Mouse (Mus musculus): Measurements from ENCODE around the gene Cactin. TPM values are rescaled to one million over a fixed set of nuclear protein-coding genes. Genes with fewer than 3 reads are reported as not detected.

The Cactin gene
- polyA plus RNA-seq, 1 experiment, result 20.0 TPM

DNA sequence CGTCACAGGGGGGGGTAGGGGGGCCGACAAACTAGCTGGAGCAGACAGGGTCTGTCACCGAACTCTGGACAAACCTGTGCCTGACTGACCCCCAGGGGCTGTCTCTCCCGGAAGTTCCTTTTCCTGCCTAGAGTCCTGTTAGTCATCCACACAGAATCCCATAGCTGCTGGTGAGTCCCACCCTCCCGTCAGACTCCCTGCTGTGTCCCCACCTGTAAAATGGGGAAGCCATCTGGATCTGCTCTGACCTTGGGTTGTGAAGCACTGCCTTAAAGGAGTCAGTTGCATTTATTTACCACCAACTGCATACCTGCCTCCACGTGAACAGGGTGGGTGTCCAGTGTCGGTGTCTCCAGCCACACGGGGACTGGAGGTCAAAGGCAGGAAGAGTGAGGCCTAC lies 26.5 kb upstream of the Cactin start:
- H3K4me3 ChIP-seq (ENCODE audit: insufficient read depth, low read length), result peak overlapping the region; percentile 62
- peaks cover 5% of the 10 kb centered on the region; the same call in 1 of the 2 replicates for H3K4me1 ChIP-seq (ENCODE audit: control insufficient read depth, insufficient read depth, low read length)
- TF ChIP-seq CTCF (IDR thresholded peaks at IDR 0.05; ENCODE audit: borderline replicate concordance, insufficient read depth, low read length) (no peak), POLR2A (IDR thresholded peaks at IDR 0.05; ENCODE audit: low read depth, low read length) (no peak)
- no peak overlapping the region for H3K27ac ChIP-seq (ENCODE audit: insufficient read depth, low read length)

DNA sequence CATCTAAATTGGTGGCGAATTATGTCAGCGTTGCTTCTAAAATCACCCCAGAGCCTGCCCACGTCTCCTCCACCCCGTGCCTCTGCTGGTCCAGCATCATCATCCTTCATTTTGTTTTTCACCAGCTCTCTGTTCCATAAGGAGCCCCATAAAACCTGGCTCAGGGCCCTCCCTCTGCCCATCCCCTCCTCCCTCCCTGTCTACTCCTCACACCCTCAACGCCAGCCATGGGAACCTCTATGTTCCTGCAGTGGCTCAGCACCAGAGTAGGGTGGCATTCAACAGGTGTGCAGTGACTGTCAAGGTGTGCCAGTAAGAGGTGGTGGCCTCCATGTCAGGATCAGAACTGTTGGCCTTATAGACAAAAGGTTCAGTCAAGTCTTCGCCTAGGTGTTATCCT lies 25.7 kb upstream of the Cactin start:
- Histone ChIP-seq H3K27ac (ENCODE audit: insufficient read depth, low read length) (no peak overlapping the region), H3K4me1 (ENCODE audit: control insufficient read depth, insufficient read depth, low read length) (peaks cover 5% of the 10 kb centered on the region; the same call in 1 of the 2 replicates), H3K4me3 (ENCODE audit: insufficient read depth, low read length) (no peak overlapping the region)
- TF ChIP-seq POLR2A (IDR thresholded peaks at IDR 0.05; ENCODE audit: low read depth, low read length), result no peak
- no peak for TF ChIP-seq CTCF (IDR thresholded peaks at IDR 0.05; ENCODE audit: borderline replicate concordance, insufficient read depth, low read length)

DNA sequence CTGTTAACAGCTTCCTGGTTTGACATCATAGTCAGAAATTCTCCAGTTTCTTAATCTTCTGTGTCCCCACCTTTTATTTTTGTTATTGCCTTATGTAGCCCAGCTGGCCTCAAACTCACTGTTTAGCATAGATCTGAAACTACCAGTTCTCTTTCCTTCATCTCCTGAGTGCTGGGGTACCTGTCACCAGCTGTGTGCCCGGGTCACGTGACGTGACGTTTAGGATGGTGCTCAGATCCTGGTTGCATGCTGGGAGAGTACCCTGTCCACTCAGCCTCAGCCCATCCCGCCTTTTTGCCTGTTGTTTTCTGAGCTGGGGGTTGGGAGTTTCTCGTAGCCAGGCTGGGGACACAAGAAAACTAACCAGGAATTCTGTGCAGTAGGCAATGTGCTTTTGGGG lies 23.7 kb upstream of the Cactin start:
- Histone ChIP-seq H3K4me1 (ENCODE audit: control insufficient read depth, insufficient read depth, low read length) (peaks cover 5% of the 10 kb centered on the region; the same call in 1 of the 2 replicates), H3K27ac (ENCODE audit: insufficient read depth, low read length) (no peak overlapping the region), H3K4me3 (ENCODE audit: insufficient read depth, low read length) (no peak overlapping the region)
- TF ChIP-seq CTCF (IDR thresholded peaks at IDR 0.05; ENCODE audit: borderline replicate concordance, insufficient read depth, low read length), result no peak
- no peak for TF ChIP-seq POLR2A (IDR thresholded peaks at IDR 0.05; ENCODE audit: low read depth, low read length)

DNA sequence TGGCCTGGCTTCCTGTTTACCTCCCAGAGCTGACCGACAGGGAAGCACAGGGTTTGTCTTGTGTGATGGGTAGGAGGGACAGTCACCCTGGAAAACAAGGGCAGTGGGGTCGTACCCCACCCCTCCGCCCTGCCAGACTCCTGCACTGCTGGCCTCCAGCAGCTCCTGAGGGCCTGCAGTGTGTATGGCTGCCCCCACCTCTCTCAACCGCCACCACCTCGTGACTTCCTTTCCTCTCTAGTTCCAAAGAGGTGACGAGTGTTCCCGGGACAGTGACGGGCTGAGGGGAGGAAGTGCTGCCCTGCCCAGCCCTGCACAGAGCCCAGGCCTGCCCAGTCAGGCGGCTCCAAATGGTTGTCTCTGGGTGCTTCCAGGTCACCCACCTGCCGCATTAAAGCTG lies 23.1 kb upstream of the Cactin start:
- peaks cover 8% of the 10 kb centered on the region; the same call in 1 of the 2 replicates for H3K4me1 ChIP-seq (ENCODE audit: control insufficient read depth, insufficient read depth, low read length)
- no peak overlapping the region for H3K4me3 ChIP-seq (ENCODE audit: insufficient read depth, low read length)
- no peak overlapping the region for H3K27ac ChIP-seq (ENCODE audit: insufficient read depth, low read length)
- TF ChIP-seq POLR2A (IDR thresholded peaks at IDR 0.05; ENCODE audit: low read depth, low read length) (no peak), CTCF (IDR thresholded peaks at IDR 0.05; ENCODE audit: borderline replicate concordance, insufficient read depth, low read length) (no peak)

DNA sequence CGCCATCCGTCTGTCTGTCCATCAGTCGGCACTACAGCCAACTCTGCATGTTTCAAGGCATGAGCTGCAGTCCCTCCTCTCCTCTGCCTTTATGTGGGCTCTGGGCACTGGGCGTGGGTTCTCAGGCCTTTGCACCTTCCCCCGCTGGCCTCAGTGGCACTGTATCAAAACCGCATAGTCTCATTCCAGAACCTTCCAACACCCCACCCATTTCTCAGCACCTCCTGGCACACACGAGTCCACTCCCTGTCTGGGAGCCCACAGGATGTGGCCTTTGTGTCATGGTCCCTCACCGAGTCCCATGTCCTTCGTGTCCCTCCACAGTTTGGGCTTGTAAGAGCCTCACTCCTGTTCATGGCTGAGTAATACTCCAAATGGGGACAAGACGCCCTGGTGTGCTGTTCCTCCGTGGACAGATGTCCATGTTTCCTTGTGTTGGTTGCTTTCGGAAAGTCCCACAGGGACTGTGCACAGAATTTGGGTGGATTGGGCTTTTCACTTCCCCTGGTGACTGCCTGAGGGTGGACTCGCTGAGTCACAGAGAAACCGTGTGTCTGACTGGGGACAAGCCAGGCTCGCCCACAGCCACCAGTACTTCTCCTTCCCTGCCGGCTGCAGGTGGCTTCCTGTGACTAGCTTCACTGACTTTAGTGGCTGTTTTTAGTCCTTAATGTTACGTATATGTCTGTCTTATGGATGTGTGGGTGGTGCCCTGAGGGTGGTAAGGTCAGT lies 22.4 kb upstream of the Cactin start:
- Histone ChIP-seq H3K27ac (ENCODE audit: insufficient read depth, low read length) (no peak overlapping the region), H3K4me3 (ENCODE audit: insufficient read depth, low read length) (no peak overlapping the region), H3K4me1 (ENCODE audit: control insufficient read depth, insufficient read depth, low read length) (peaks cover 8% of the 10 kb centered on the region; the same call in 1 of the 2 replicates)
- TF ChIP-seq POLR2A (IDR thresholded peaks at IDR 0.05; ENCODE audit: low read depth, low read length) (no peak), CTCF (IDR thresholded peaks at IDR 0.05; ENCODE audit: borderline replicate concordance, insufficient read depth, low read length) (no peak)

DNA sequence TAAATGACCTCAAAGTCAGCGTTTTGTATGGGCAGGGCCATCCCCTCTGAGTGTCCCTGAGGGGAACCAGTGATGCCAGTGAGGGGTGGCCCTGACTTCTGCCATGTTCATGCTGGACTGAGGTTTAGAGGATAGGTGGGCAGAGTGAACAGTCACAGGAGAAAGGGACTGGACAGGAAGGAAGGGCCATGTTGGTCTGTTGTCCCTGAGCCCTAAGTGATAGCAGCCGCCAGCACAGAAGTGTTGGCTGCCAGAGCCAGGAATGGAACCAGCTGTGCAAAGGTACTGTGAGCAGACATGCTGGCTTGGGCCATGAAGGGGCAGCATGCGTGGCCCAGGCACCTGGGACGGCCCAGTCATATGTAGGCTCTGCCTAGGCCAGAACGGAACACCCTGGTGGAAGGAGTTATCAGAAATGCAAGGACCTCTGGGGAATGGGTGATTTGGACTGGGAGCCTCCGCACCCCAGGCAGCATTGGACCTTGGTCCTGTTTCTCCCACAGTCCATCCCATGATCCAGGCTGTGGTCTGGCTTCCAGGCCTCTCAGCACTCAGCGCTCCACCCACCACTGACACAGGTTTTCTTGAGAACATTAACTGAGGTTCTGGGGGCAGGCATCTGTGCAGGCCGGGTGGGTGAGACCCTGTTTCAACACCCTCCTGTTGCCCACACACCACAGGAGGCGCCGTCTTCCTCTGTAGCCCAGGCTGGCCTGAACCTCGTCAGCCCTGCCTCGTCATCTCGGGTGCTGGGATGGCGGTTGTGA lies 21.1 kb upstream of the Cactin start:
- H3K4me3 ChIP-seq (ENCODE audit: insufficient read depth, low read length), result no peak overlapping the region
- TF ChIP-seq CTCF (IDR thresholded peaks at IDR 0.05; ENCODE audit: borderline replicate concordance, insufficient read depth, low read length) (no peak), POLR2A (IDR thresholded peaks at IDR 0.05; ENCODE audit: low read depth, low read length) (no peak)
- H3K4me1 ChIP-seq (ENCODE audit: control insufficient read depth, insufficient read depth, low read length), result peaks cover 5% of the 10 kb centered on the region; the same call in 1 of the 2 replicates

DNA sequence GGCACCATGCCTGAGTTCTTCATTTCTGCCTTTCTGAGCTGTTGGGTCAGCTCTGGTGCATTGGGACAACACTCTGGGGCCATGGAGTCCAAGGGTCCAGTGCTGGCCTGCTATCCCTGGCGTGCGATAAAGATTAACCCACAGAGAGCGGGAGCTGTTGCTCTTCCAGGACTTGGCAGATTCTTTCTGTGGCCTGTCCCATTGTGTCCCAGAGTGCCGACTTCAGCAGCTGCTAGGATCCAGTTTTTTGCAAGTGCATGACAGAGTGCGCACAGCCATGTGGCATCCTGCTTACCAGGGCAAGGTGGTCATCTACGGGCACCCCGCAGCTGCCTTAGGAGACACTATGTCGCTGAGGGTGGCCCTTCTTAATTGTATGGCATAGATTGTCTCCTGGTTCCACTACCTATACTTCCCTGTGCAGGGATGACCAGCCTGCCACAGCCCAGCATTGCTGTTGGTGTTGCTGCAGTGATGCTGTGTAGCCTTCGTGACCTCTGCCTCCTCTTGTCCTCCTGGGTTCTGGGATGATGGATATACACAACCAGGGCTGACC lies 20.5 kb upstream of the Cactin start:
- TF ChIP-seq POLR2A (IDR thresholded peaks at IDR 0.05; ENCODE audit: low read depth, low read length) (no peak), CTCF (IDR thresholded peaks at IDR 0.05; ENCODE audit: borderline replicate concordance, insufficient read depth, low read length) (no peak)
- Histone ChIP-seq H3K27ac (ENCODE audit: insufficient read depth, low read length) (no peak overlapping the region), H3K4me1 (ENCODE audit: control insufficient read depth, insufficient read depth, low read length) (peaks cover 3% of the 10 kb centered on the region; the same call in 1 of the 2 replicates), H3K4me3 (ENCODE audit: insufficient read depth, low read length) (no peak overlapping the region)

More for the DNA sequence above, 21.1 kb upstream of the Cactin start:
- H3K27ac ChIP-seq (ENCODE audit: insufficient read depth, low read length), result no peak overlapping the region

DNA sequence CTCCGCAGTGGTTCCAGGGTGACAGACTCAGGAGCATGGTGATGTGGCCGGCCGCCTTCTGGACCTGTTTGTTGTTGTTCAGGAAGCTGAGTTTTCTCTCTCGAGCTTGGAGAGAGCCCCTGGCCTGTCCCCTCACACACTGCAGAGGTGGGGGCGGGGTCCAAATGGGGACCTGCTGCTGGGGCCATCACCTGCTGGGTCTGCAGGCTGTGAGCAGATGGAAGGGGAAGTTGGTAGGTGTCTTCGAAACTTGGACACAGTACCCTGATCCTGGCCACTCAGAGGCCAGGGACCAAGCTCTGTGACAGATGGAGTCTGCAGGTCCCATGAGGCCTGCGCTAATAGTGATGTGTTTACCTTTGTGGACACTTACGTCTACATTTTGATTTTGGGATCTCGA lies 19.6 kb upstream of the Cactin start:
- H3K4me1 ChIP-seq (ENCODE audit: control insufficient read depth, insufficient read depth, low read length), result peaks cover 3% of the 10 kb centered on the region; the same call in 1 of the 2 replicates
- H3K4me3 ChIP-seq (ENCODE audit: insufficient read depth, low read length), result no peak overlapping the region
- TF ChIP-seq POLR2A (IDR thresholded peaks at IDR 0.05; ENCODE audit: low read depth, low read length), result no peak
- TF ChIP-seq CTCF (IDR thresholded peaks at IDR 0.05; ENCODE audit: borderline replicate concordance, insufficient read depth, low read length), result no peak
- no peak overlapping the region for H3K27ac ChIP-seq (ENCODE audit: insufficient read depth, low read length)

DNA sequence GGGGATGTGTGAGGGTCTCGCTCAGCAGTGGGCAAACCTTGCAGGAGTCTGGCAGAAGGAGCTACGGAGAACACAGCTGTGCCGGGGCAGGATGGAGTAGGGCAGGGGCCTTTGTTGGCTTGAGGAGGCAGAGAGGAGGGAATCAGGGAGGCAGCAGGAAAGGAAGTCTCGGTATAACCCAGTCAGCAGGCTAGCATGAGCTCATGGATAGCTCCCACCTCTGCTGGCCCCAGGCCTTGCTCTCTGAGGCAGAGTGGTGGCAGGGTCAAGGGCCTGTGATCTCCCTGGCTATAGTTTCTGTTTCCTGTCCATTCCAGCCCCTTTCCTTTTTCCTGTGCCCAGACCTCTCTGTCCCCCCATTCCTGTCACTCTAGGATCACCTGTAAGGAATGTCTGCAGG lies 18.6 kb upstream of the Cactin start:
- TF ChIP-seq CTCF (IDR thresholded peaks at IDR 0.05; ENCODE audit: borderline replicate concordance, insufficient read depth, low read length) (no peak), POLR2A (IDR thresholded peaks at IDR 0.05; ENCODE audit: low read depth, low read length) (no peak)
- H3K4me1 ChIP-seq (ENCODE audit: control insufficient read depth, insufficient read depth, low read length), result peaks cover 3% of the 10 kb centered on the region; the same call in 1 of the 2 replicates
- no peak overlapping the region for H3K4me3 ChIP-seq (ENCODE audit: insufficient read depth, low read length)
- no peak overlapping the region for H3K27ac ChIP-seq (ENCODE audit: insufficient read depth, low read length)

Measured in embryonic fibroblast, embryonic 13.5 days (primary cell).